Comparison of ENCODE assay signal across 9 mouse cellular contexts in genomic region chr11:117878892-117879291, GRCm38 (mm10). TPM values are rescaled to one million over a fixed set of nuclear protein-coding genes. Genes with fewer than 3 reads are reported as not detected.
DNase-seq lines count a peak whose midpoint lies in the region; ATAC-seq and TF ChIP-seq lines count a peak whose summit lies in the region.
"Had no signal": no experiment of that assay in that cellular context is flagged by ENCODE, and none has a peak within 500 bp of the region (broad histone marks: within the 10 kb centered on the region; RNA-seq: fewer than 3 reads in every experiment).

No protein-coding gene starts in this region.

- H3K4me1 ChIP-seq in kidney, embryonic 15.5 days, result peaks cover 70% of the 10 kb centered on the region
- peaks cover 13% of the 10 kb centered on the region for H3K4me1 ChIP-seq in ES-Bruce4 (ENCODE audit: control insufficient read depth, insufficient read depth, low read length)
- peaks cover 10% of the 10 kb centered on the region; the same call in 1 of the 2 replicates for H3K4me1 ChIP-seq in forebrain, embryonic 14.5 days (ENCODE audit: control insufficient read depth, insufficient read depth, low read length)
- peaks cover 51% of the 10 kb centered on the region for H3K4me1 ChIP-seq in liver, postnatal 0 days (ENCODE audit: insufficient read depth)

- H3K9me3 ChIP-seq in kidney, embryonic 15.5 days (replicated peaks), result no peaks in the 10 kb centered on the region
- H3K9me3 ChIP-seq in ES-Bruce4 (replicated peaks; ENCODE audit: control insufficient read depth, insufficient read depth, low read length, poor library complexity, severe bottlenecking), result no peaks in the 10 kb centered on the region
- H3K9me3 ChIP-seq in forebrain, embryonic 14.5 days (replicated peaks; ENCODE audit: control insufficient read depth, low read length), result no peaks in the 10 kb centered on the region
- H3K9me3 ChIP-seq in liver, postnatal 0 days (ENCODE audit: low read length), result no peaks in the 10 kb centered on the region

- no peaks in the 10 kb centered on the region for H3K27me3 ChIP-seq in kidney, embryonic 15.5 days
- no peaks in the 10 kb centered on the region for H3K27me3 ChIP-seq in ES-Bruce4 (ENCODE audit: control insufficient read depth, insufficient read depth, low read length, poor library complexity, severe bottlenecking)
- no peaks in the 10 kb centered on the region for H3K27me3 ChIP-seq in forebrain, embryonic 14.5 days (replicated peaks; ENCODE audit: control insufficient read depth, insufficient read depth, low read length)
- H3K27me3 ChIP-seq in liver, postnatal 0 days (ENCODE audit: insufficient read depth, low read length), result no peaks in the 10 kb centered on the region

- peak overlapping the region; percentile 33 for H3K4me2 ChIP-seq in kidney, embryonic 15.5 days
- H3K4me2 ChIP-seq in forebrain, embryonic 14.5 days (ENCODE audit: low read length), result peak overlapping the region; percentile 34; the same call in 1 of the 2 replicates
- H3K4me2 ChIP-seq in liver, postnatal 0 days (ENCODE audit: low read depth, low read length), result peak overlapping the region; percentile 42

- ATAC-seq in kidney, embryonic 15.5 days (replicated peaks; ENCODE audit: low FRiP score), result no peak
- peak; percentile 29 for ATAC-seq in forebrain, embryonic 14.5 days
- peak; percentile 1; the same call in 1 of the 2 replicates for ATAC-seq in liver, postnatal 0 days
- no peak for ATAC-seq in cerebellum, adult (ENCODE audit: insufficient number of reproducible peaks, low FRiP score, low TSS enrichment)

- WGBS in kidney, embryonic 15.5 days, result 27% methylated on average over 8 of the region's 8 CpGs
- WGBS in forebrain, embryonic 14.5 days, result 8% methylated on average over 8 of the region's 8 CpGs
- WGBS in liver, postnatal 0 days (ENCODE audit: insufficient replicate concordance), result 17% methylated on average over 8 of the region's 8 CpGs

- no peak for DNase-seq in kidney, postnatal 36 days
- DNase-seq in forebrain, embryonic 14.5 days (ENCODE audit: low spot score), result no peak
- no peak for DNase-seq in liver, postnatal 0 days
- DNase-seq in thymus, postnatal 36 days, result no peak
- no peak for DNase-seq in layer of hippocampus, adult 18-20 months (ENCODE audit: low spot score in 2 of 2)
- DNase-seq: gastrocnemius, postnatal 36 days had no signal

- no peaks in the 10 kb centered on the region for H3K36me3 ChIP-seq in kidney, embryonic 15.5 days
- no peaks in the 10 kb centered on the region for H3K36me3 ChIP-seq in ES-Bruce4 (ENCODE audit: control insufficient read depth, insufficient read depth, low read length, poor library complexity, severe bottlenecking)
- H3K36me3 ChIP-seq in forebrain, embryonic 14.5 days (ENCODE audit: control insufficient read depth, insufficient read depth, low read length), result no peaks in the 10 kb centered on the region
- H3K36me3 ChIP-seq in liver, postnatal 0 days (replicated peaks; ENCODE audit: insufficient read depth, low read length), result no peaks in the 10 kb centered on the region

- H3K9ac ChIP-seq in kidney, embryonic 15.5 days, result no peak overlapping the region
- peak overlapping the region; percentile 36; the same call in 1 of the 2 replicates for H3K9ac ChIP-seq in ES-Bruce4 (ENCODE audit: low read depth, poor library complexity, severe bottlenecking)
- H3K9ac ChIP-seq in forebrain, embryonic 14.5 days (ENCODE audit: low read length), result peak overlapping the region; percentile 13; the same call in 1 of the 2 replicates
- peak overlapping the region; percentile 57 for H3K9ac ChIP-seq in liver, postnatal 0 days (replicated peaks)

- no peak for TF ChIP-seq EP300 in ES-Bruce4 (IDR thresholded peaks at IDR 0.05; ENCODE audit: insufficient read depth, low read depth, low read length)
- no peak for TF ChIP-seq EP300 in liver, postnatal 0 days (IDR thresholded peaks at IDR 0.05; ENCODE audit: low read depth)

- peak overlapping the region; percentile 72 for H3K27ac ChIP-seq in kidney, embryonic 15.5 days
- H3K27ac ChIP-seq in ES-Bruce4 (ENCODE audit: insufficient read depth, low read length), result no peak overlapping the region
- H3K27ac ChIP-seq in forebrain, embryonic 14.5 days (ENCODE audit: low read depth, low read length), result peak overlapping the region; percentile 63
- peak overlapping the region; percentile 95 for H3K27ac ChIP-seq in liver, postnatal 0 days (ENCODE audit: low read depth)

- no peak overlapping the region for H3K4me3 ChIP-seq in kidney, embryonic 15.5 days (replicated peaks)
- H3K4me3 ChIP-seq in ES-Bruce4 (ENCODE audit: low read depth, low read length), result peak overlapping the region; percentile 40
- no peak overlapping the region for H3K4me3 ChIP-seq in forebrain, embryonic 14.5 days (ENCODE audit: low read depth, low read length)
- H3K4me3 ChIP-seq in liver, postnatal 0 days (ENCODE audit: low read depth, low read length), result no peak overlapping the region

- no peak for TF ChIP-seq CTCF in ES-Bruce4 (IDR thresholded peaks at IDR 0.05; ENCODE audit: low read depth, low read length)
- TF ChIP-seq CTCF in liver, postnatal 0 days (IDR thresholded peaks at IDR 0.05; ENCODE audit: low read depth), result no peak

- no peak for TF ChIP-seq POLR2A in ES-Bruce4 (IDR thresholded peaks at IDR 0.05; ENCODE audit: insufficient read depth, low read length)

RNA-seq across cellular contexts. Expression of gene Tha1, which starts 5.6 kb away (rescaled TPM):
- 5.3 TPM in 2 replicates for polyA plus RNA-seq in kidney, embryonic 15.5 days (2015; fragmentation: Nextera tagmentation; extraction: Ambion mirVana)
- polyA plus RNA-seq in ES-Bruce4 (2011; ENCODE audit: insufficient read depth, insufficient read length, low read depth, missing spikeins), result 0.52 and 1.1 TPM in 2 replicates
- polyA plus RNA-seq in forebrain, embryonic 14.5 days (2014; fragmentation: Nextera tagmentation; extraction: Ambion mirVana), result 3.3 and 3.4 TPM in 2 replicates
- polyA plus RNA-seq in liver, postnatal 0 days (2015; fragmentation: Nextera tagmentation; extraction: Ambion mirVana), result 6.6 and 7.1 TPM in 2 replicates
- total RNA-seq in layer of hippocampus, adult 18-20 months (2021), result 1 to 10 TPM; 2.8 to 3.0 TPM

RNA-seq across cellular contexts. Expression of gene Tmem235, which starts 18.3 kb away (rescaled TPM):
- polyA plus RNA-seq in kidney, embryonic 15.5 days (2015; fragmentation: Nextera tagmentation; extraction: Ambion mirVana), result not detected in 2 replicates
- polyA plus RNA-seq in ES-Bruce4 (2011; ENCODE audit: insufficient read depth, insufficient read length, low read depth, missing spikeins), result 0.37 TPM in 1 of 2 replicates, not detected in the other
- polyA plus RNA-seq in forebrain, embryonic 14.5 days (2014; fragmentation: Nextera tagmentation; extraction: Ambion mirVana), result not detected in 2 replicates
- not detected in 2 replicates for polyA plus RNA-seq in liver, postnatal 0 days (2015; fragmentation: Nextera tagmentation; extraction: Ambion mirVana)
- not detected for total RNA-seq in layer of hippocampus, adult 18-20 months (2021)
- total RNA-seq: gastrocnemius, postnatal 36 days had no signal

RNA-seq across cellular contexts. Expression of gene Birc5, which starts 29.8 kb away (rescaled TPM):
- polyA plus RNA-seq in kidney, embryonic 15.5 days (2015; fragmentation: Nextera tagmentation; extraction: Ambion mirVana), result 310 and 329 TPM in 2 replicates
- polyA plus RNA-seq in ES-Bruce4 (2011; ENCODE audit: insufficient read depth, insufficient read length, low read depth, missing spikeins), result 171 and 183 TPM in 2 replicates
- 106 and 145 TPM in 2 replicates for polyA plus RNA-seq in forebrain, embryonic 14.5 days (2014; fragmentation: Nextera tagmentation; extraction: Ambion mirVana)
- 193 and 197 TPM in 2 replicates for polyA plus RNA-seq in liver, postnatal 0 days (2015; fragmentation: Nextera tagmentation; extraction: Ambion mirVana)
- 1 to 10 TPM in 1 of 2 experiments, under 1 TPM in 1; 0.82 to 1.1 TPM for total RNA-seq in layer of hippocampus, adult 18-20 months (2021)

RNA-seq across cellular contexts. Expression of gene Tk1, which starts 53.0 kb away (rescaled TPM):
- 127 and 128 TPM in 2 replicates for polyA plus RNA-seq in kidney, embryonic 15.5 days (2015; fragmentation: Nextera tagmentation; extraction: Ambion mirVana)
- polyA plus RNA-seq in ES-Bruce4 (2011; ENCODE audit: insufficient read depth, insufficient read length, low read depth, missing spikeins), result 35.7 and 40.3 TPM in 2 replicates
- 44.9 and 67.8 TPM in 2 replicates for polyA plus RNA-seq in forebrain, embryonic 14.5 days (2014; fragmentation: Nextera tagmentation; extraction: Ambion mirVana)
- polyA plus RNA-seq in liver, postnatal 0 days (2015; fragmentation: Nextera tagmentation; extraction: Ambion mirVana), result 96.8 and 101 TPM in 2 replicates
- total RNA-seq in layer of hippocampus, adult 18-20 months (2021), result under 1 TPM; 0.43 to 0.50 TPM

RNA-seq across cellular contexts. Expression of gene Afmid, which starts 53.2 kb away (rescaled TPM):
- polyA plus RNA-seq in kidney, embryonic 15.5 days (2015; fragmentation: Nextera tagmentation; extraction: Ambion mirVana), result 3.9 and 6.7 TPM in 2 replicates
- polyA plus RNA-seq in ES-Bruce4 (2011; ENCODE audit: insufficient read depth, insufficient read length, low read depth, missing spikeins), result 3.6 and 5.0 TPM in 2 replicates
- 4.4 and 5.7 TPM in 2 replicates for polyA plus RNA-seq in forebrain, embryonic 14.5 days (2014; fragmentation: Nextera tagmentation; extraction: Ambion mirVana)
- 32.9 and 34.4 TPM in 2 replicates for polyA plus RNA-seq in liver, postnatal 0 days (2015; fragmentation: Nextera tagmentation; extraction: Ambion mirVana)
- total RNA-seq in layer of hippocampus, adult 18-20 months (2021), result 1 to 10 TPM; 3.3 to 7.3 TPM

Comparison
In these comparisons a context has a peak if more than half of its experiments do, and no peak if none do; other contexts are left out.
1. ATAC-seq: peak in forebrain, embryonic 14.5 days (single experiment) and liver, postnatal 0 days (single experiment); none in kidney, embryonic 15.5 days (single experiment) and cerebellum, adult (single experiment).
2. Peak in every context shown above with its lines, with median percentiles within 50 percentile points of each other: H3K4me2 ChIP-seq.